Mouse (Mus musculus) G1E (cell line): Measurements from ENCODE around the gene Pim3. TPM values are rescaled to one million over a fixed set of nuclear protein-coding genes. Genes with fewer than 3 reads are reported as not detected.

Source experiments
- ATAC-seq: 2 replicates; pipeline ENCODE4 v1.8.0; 2016; ENCODE audit warnings: mild to moderate bottlenecking; ENCODE audit not compliant: insufficient number of reproducible peaks, poor library complexity, low FRiP score, severe bottlenecking; ENCODE audit errors: extremely low read depth
- DNase-seq: peaks from one replicate; pipeline ENCODE4 v3.0.0; 2012; ENCODE audit warnings: low spot score
- H3K27me3 ChIP-seq: 2 replicates; pipeline ENCODE4 v1.6.1; 2012; ENCODE audit warnings: mild to moderate bottlenecking, low read length, inconsistent platforms; ENCODE audit not compliant: insufficient read depth
- H3K36me3 ChIP-seq: replicated peaks from 2 replicates; pipeline ENCODE3; 2012; ENCODE audit warnings: mild to moderate bottlenecking, inconsistent platforms
- H3K4me1 ChIP-seq: 2 replicates; pipeline ENCODE4 v1.6.1; 2012; ENCODE audit warnings: low read depth, low read length, inconsistent platforms, mixed read lengths; ENCODE audit not compliant: insufficient read depth
- H3K4me3 ChIP-seq: 2 replicates; pipeline ENCODE4 v1.5.1; 2012; ENCODE audit warnings: low read depth, mild to moderate bottlenecking, inconsistent platforms, low read length, moderate library complexity, mixed read lengths
- H3K9me3 ChIP-seq: replicated peaks from 2 replicates; pipeline ENCODE4 v1.6.1; 2012; ENCODE audit warnings: inconsistent platforms
- CTCF ChIP-seq: IDR thresholded peaks from 2 replicates; pipeline ENCODE4 v1.5.1; 2012; ENCODE audit warnings: low read depth, low read length, inconsistent platforms, mixed read lengths
- GATA1 ChIP-seq: IDR thresholded peaks from 2 replicates; pipeline ENCODE4 v1.6.1; 2012; ENCODE audit warnings: borderline replicate concordance, low read length, inconsistent platforms, mixed read lengths
- GATA2 ChIP-seq: IDR thresholded peaks from 2 replicates; pipeline ENCODE4 v1.6.1; 2012; ENCODE audit warnings: low read depth, low read length, inconsistent platforms, borderline replicate concordance
- POLR2AphosphoS5 ChIP-seq: IDR thresholded peaks from 2 replicates; pipeline ENCODE4 v1.6.1; 2012; ENCODE audit warnings: low read depth, low read length, inconsistent platforms; ENCODE audit not compliant: insufficient replicate concordance
- TAL1 ChIP-seq: conservative IDR thresholded peaks from 2 replicates; pipeline ENCODE4 v1.6.1; 2012; ENCODE audit warnings: low read depth, low read length, inconsistent platforms, mixed read lengths
- polyA plus RNA-seq: library from polyadenylated mRNA; stranded (reverse); fragments of >175 nt; gene quantifications from 2 replicates; pipeline ENCODE4 v1.2.3, GENCODE M21; 2012
- total RNA-seq, 2 experiments: library from RNA; stranded (forward) in 1 of 2; stranded (reverse) in 1 of 2; fragments of 200-1000 nt in 1 of 2; fragments of >200 nt in 1 of 2; fragmentation: Nextera tagmentation in 1 of 2; gene quantifications; 2 replicates each; pipeline ENCODE4 v1.2.3; 2014 to 2017

Gene Pim3
- total and polyA plus RNA-seq, 3 experiments: 3.4 to 6.8 (median 5.3) TPM

- Histone ChIP-seq H3K36me3 (peaks cover 6% of the 10 kb centered on the region), H3K9me3 (peaks cover 30% of the 10 kb centered on the region), H3K4me1 (peaks cover 23% of the 10 kb centered on the region), H3K4me3 (no peak overlapping the region), H3K27me3 (peaks cover 26% of the 10 kb centered on the region)
- TF ChIP-seq GATA1: no peak
- no peak for TF ChIP-seq GATA2
- TF ChIP-seq CTCF: no peak
- no peak for TF ChIP-seq POLR2AphosphoS5
- no peak for TF ChIP-seq TAL1
- ATAC-seq: no peak
- no peak for DNase-seq
These were observed 2.6 kb upstream of the Pim3 start for GRCm38 (mm10) chr15:88859206-88859970.

- Histone ChIP-seq H3K36me3 (peaks cover 16% of the 10 kb centered on the region), H3K9me3 (peaks cover 30% of the 10 kb centered on the region), H3K4me1 (peaks cover 29% of the 10 kb centered on the region), H3K27me3 (peaks cover 16% of the 10 kb centered on the region), H3K4me3 (no peak overlapping the region)
- ATAC-seq (no peak), DNase-seq (no peak)
- TF ChIP-seq POLR2AphosphoS5: no peak
These were observed 1.2 kb upstream of the Pim3 start for GRCm38 (mm10) chr15:88860781-88861180.

- Histone ChIP-seq H3K27me3 (peaks cover 3% of the 10 kb centered on the region; the same call in 1 of the 2 replicates), H3K36me3 (peaks cover 25% of the 10 kb centered on the region), H3K9me3 (peaks cover 30% of the 10 kb centered on the region), H3K4me1 (peaks cover 29% of the 10 kb centered on the region), H3K4me3 (peak overlapping the region; percentile 74)
- DNase-seq: peak; percentile 6
- ATAC-seq: no peak
- TF ChIP-seq GATA1 (no peak), TAL1 (no peak), GATA2 (no peak), POLR2AphosphoS5 (no peak), CTCF (no peak)
These were observed 1.1 kb downstream of the Pim3 start for GRCm38 (mm10) chr15:88862881-88863694.

GRCm38 (mm10) chr15:88863695-88864231, 1.8 kb downstream of the Pim3 start:
- DNase-seq: peak; percentile 60
- Histone ChIP-seq H3K4me3 (peak overlapping the region; percentile 74), H3K36me3 (peaks cover 25% of the 10 kb centered on the region), H3K27me3 (peaks cover 3% of the 10 kb centered on the region; the same call in 1 of the 2 replicates), H3K9me3 (peaks cover 30% of the 10 kb centered on the region), H3K4me1 (peaks cover 29% of the 10 kb centered on the region)
- no peak for TF ChIP-seq POLR2AphosphoS5
- TF ChIP-seq TAL1: no peak
- TF ChIP-seq GATA2: no peak
- TF ChIP-seq CTCF: no peak
- no peak for TF ChIP-seq GATA1
- ATAC-seq: peak; percentile 73

- H3K9me3 ChIP-seq: peaks cover 30% of the 10 kb centered on the region
- TF ChIP-seq TAL1: no peak
- TF ChIP-seq CTCF: no peak
- TF ChIP-seq GATA2: no peak
- no peak for TF ChIP-seq POLR2AphosphoS5
- TF ChIP-seq GATA1: no peak
- H3K27me3 ChIP-seq: no peaks in the 10 kb centered on the region
- ATAC-seq: no peak
- H3K36me3 ChIP-seq: peaks cover 25% of the 10 kb centered on the region
- no peak for DNase-seq
- peak overlapping the region; percentile 74; the same call in 1 of the 2 replicates for H3K4me3 ChIP-seq
- H3K4me1 ChIP-seq: peaks cover 29% of the 10 kb centered on the region
These were observed 2.5 kb downstream of the Pim3 start for GRCm38 (mm10) chr15:88864270-88865030.
